Mouse (Mus musculus) kidney, postnatal 36 days (tissue): Measurements from ENCODE around the gene Lrrc2.

Experiments
- DNase-seq, 2 experiments: peaks; one replicate each; pipeline ENCODE4 v3.0.0; 2021 to 2022; ENCODE audit warnings: mixed read lengths in 2 of 2

Gene Lrrc2

GRCm38 (mm10) chr9:110948813-110949310 lies 2.5 kb upstream of the Lrrc2 start:
- no peak for DNase-seq

DNA sequence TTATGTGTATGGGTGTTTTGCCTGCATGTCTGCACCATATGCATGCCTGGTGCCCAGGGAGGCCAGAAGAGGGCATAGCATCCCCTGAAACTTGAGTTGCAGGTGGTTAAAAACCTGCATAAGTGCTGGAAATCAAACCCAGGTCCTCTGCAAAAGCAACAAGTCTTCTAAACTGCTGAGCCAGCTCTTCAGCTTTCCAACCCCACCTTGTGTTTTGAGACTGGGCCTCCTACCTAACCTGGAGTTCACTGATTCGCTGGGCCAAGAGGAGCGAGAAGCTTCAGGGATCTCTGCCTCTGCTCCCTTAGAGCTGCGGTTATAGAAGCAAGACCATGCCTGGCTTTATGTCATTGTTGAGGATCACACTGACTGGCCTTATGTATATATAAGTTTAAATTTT lies 1.2 kb upstream of the Lrrc2 start:
- no peak for DNase-seq

GRCm38 (mm10) chr9:110951866-110952265 lies 521 bp downstream of the Lrrc2 start:
- DNase-seq: no peak

GRCm38 (mm10) chr9:110952398-110952797 lies 1.1 kb downstream of the Lrrc2 start:
- no peak for DNase-seq

DNA sequence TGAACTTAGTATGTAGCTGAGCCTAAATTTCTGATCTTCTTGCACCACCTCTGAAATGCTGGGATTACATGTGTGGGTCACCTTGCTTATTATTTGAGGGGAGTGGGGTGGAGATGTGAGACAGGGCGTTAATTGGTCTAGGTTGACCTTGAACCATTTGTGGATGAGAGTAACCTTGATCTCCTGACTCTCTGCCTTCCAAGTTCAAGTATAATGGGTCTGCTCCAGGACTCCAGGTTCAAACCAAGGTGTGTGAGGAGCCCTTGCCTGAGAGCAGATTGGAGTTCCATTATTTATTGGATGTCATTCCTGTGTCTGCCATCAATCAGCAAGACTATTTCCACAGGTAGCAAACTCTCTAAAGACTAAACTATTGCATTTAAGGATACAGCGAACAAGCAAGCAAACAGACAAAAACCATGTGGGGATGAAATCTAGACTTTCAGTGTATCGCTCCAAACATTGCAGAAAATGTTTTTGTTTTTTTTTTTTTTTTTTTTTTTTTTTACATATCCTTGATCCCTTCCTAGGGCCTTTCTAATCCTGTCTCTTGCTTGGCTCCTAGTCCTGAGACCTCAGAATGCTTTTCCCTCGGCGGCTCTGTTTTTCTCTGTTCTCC lies 1.7 kb downstream of the Lrrc2 start:
- DNase-seq: no peak

DNA sequence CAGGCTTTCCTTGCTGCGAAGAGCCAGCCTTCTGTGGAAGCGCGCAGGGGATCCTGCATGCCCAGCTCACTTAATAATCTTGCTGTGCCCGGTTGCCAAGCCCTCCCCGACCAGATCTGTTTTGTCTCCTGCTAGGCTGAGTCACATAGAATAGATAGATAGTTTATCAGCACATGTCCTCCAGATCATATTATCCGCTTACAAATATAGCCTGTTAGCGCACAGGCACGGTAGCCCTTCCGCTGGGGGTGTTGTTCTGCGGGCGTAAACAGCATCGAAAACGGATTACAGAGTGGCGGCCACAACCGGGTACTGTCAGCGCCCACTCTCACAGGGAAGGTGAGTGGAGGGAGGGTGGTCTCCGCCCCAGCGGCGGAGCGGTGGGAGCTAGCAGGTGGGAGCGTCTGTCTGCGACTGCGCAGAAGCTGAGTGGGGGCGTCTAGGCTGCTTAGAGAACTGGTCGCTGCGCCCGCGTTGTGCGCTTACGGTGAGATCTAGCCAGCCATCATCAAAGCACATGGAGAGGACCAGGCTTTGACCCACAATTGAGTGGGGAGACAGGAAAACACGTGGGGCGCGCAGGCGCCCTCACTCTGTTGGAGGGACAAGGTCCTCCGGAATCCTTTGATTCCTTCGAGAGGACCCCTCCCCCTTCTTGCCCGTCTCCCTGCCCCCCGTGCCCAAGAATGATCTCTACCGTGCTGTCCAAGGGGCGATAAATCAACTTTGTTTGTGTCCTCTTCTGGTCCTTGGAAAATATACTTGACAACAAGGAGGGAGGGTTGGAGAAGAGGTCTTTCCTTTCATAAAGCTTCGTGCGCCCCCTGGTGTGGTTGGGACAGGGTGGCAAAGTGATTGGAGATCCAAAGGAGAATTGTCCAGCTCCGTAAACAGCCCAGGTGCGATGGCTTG lies 2.5 kb downstream of the Lrrc2 start:
- DNase-seq: peak; percentile 71 to 87

- DNase-seq: peak in 1 of 2 experiments; percentile 47
These were observed 3.5 kb downstream of the Lrrc2 start for GRCm38 (mm10) chr9:110954681-110955445.

DNA sequence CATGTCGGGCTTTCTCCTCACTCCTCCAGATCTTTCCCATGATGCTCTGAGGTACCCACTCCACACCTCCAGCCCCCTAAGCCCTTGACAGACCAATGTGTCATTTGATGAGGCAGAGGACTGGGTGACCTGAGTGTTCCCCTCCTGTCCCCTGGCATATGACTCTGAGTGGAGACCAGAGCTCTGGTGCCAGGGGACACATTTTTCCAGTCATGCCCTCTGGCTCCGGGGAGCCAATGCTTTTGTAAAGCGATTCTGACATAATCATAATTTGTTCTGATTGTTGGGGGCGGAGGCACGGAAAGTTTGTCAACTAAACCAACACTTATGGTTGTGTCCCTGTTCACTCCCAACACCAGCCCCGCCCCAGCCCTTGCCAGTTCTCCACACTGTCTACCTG lies 4.6 kb downstream of the Lrrc2 start:
- no peak for DNase-seq

- no peak for DNase-seq
These were observed 8.3 kb downstream of the Lrrc2 start for GRCm38 (mm10) chr9:110959669-110960068.

DNA sequence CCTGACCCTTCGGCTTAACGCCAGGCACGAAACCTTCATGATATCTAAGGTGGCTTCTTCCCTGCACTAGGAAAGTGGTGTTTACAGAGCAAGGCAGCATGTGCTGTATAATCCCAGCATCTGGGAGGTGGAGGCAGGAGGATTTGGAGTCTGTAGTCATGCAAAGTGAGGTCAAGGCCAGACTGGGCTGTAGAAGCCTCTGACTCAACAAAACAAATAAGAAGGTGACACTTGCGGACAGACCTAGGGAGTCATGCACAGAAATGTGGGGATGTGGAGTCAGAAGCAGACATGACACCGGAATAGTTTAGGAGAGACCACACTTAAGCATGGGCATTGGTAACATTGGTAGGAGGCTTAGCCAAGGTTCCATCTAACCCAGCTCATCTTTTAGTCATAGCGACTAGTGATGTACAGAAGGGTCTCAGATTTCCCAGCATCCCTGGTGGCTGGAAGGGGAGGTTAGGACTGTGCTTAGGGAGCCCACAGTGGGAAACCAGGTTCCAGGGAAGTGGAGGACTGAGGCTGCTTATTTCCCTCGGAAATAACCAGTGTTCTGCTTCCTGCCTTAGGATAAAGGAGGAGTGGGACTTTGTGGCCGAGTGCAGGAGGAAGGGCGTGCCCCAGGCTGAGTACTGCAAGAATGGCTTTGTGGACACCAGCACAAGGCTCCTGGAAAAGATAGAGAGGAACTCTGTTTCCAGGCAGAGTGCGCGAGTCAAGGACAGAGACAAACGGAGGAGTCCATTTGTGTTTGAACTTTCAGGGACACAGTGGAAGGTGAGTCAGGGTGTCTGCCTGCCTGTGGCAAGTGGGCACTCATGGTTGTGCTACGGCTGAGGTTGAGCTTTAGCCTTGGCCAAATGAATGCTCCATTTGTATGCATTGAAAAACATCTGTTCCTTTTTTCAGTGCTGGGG lies 9.1 kb downstream of the Lrrc2 start:
- no peak for DNase-seq

DNA sequence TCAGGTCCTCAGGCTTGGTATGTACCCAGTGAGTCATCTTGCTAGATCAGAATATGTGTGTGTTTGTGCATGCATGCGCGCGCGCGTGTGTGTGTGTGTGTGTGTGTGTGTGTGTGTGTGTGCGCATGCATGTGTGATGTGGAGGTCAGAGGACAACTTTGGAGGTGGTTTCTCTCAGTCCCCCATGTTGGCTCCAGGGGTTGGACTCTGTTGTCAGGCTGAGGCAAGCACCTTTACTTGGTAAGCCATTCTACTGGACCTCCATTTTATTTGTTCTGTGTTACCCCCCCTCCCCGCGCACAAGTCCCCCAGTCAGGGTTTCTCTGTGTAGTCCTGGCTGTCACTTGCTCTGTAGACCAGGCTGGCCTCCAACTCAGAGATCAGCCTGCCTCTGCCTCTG lies 10.0 kb downstream of the Lrrc2 start:
- DNase-seq: no peak

DNA sequence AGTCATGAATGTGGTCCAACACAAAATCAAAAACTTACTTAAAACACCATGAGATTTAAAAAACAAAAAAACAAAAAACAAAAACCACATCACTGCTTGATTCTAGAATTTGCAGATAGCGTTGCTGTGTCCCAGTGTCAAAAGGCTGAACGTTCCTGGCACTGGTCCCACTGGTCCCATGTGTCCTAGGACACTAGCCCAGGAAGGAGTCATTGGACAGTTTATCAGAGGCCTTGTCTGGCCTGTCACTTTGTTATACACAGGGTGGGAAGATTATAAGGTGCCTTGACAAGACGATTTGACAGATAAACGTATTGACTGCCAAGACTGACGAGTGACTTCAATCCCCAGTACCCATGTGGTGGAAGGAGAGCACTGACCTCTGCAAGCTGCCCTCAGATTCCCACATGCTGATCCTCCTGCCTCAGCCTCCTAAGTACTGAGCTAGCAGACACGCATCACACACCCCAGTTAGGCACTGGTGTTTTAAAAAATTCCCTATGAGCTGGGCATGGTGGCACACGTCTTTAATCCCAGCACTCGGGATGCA lies 12.3 kb downstream of the Lrrc2 start:
- DNase-seq: no peak

DNA sequence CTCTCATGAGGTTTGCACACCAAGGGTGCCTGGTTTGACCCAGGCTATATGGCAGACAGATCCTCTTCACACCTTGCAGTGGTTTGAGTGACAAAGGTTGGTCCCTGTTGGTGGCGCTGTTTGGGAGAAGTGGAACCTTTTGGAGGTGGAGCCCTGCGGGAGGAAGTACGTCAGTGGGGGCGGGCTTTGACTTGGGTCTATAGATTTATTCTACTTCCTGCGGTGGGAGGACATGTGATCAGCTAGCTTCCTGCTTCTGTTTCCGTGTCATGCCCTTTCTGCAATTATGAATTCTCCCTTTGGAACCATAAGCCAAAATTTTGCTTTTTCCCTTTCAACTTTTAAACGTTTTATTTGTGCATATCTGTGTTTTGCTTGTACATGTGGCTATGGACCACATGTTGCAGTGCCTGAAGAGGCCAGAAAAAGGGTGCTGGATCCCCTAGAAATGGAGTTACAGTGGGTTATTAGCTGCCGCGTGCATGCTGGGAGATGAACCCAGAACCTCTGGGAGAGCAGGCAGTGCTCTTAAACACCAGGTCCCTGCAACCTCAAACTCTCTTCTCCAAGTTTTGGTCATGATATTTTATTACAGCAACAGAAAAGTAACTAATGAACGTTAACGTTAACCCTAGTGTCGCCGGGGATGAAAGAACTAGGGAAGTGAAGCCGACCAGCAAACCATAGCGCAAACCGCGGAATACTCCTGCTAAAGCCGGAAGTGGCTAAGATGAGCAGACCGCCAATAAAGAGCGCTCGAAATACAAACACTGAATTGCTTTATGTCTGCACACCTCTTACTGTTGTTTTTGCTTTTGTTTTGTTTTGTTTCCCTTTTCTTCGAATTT lies 13.9 kb downstream of the Lrrc2 start:
- DNase-seq: no peak

DNA sequence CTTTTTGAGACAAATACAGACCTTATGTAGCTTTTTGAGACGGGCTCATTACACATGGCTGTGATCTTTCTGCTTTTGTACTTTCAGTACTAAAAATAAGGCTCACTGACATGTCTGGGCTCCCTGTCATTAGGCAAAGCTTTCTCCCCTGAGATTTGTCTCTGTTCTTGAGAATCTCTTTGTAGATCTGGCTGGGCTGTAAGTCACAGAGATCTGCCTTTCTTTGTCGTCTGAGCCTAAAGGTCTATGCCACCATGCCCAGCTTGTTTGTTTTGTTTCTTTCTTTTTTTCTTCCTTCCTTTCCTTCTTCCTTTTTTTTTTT lies 14.5 kb downstream of the Lrrc2 start:
- DNase-seq: no peak

- no peak for DNase-seq
These were observed 28.1 kb downstream of the Lrrc2 start for GRCm38 (mm10) chr9:110979411-110979810.

GRCm38 (mm10) chr9:110982351-110982750 lies 31.0 kb downstream of the Lrrc2 start:
- DNase-seq: no peak

- no peak for DNase-seq
These were observed 32.8 kb downstream of the Lrrc2 start for GRCm38 (mm10) chr9:110984096-110984495.

- no peak for DNase-seq
These were observed 34.2 kb downstream of the Lrrc2 start for GRCm38 (mm10) chr9:110985541-110985940.

DNA sequence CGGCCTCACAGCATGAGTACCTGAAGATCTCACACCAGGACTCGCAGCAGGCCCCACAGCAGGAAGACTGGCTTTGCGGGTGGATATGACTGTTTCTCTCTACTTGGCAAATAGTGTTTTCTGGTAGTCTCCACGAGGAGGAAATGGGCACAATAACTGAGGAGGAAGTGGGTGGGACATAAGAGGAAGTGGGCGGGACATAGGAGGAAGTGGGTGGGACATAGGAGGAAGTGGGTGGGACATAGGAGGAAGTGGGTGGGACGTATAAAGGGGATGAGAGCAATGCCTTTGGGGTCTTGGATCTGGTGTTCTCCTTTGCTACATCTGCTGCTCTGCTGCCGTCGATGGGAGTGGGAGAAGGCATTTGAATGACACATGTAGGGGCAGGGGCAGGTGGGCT lies 34.6 kb downstream of the Lrrc2 start:
- no peak for DNase-seq

DNA sequence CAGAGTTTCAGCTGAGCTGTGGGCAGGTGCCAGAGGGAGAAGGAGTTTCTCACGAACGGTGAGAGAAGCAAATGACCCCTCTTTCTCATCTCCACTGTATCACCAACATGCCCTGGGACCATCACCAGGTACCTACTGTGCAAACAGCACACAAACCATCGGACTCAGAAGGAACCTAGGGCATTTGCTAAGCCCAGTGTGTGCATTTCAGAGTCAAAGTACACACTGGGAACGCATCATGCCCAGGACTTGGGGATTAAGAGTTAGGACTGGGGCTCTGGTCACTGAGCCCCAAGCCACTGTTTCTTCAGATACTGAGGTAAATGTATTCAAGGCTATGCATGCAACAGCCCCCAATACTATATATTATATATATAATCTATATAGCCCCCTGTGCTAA lies 36.0 kb downstream of the Lrrc2 start:
- DNase-seq: no peak

DNA sequence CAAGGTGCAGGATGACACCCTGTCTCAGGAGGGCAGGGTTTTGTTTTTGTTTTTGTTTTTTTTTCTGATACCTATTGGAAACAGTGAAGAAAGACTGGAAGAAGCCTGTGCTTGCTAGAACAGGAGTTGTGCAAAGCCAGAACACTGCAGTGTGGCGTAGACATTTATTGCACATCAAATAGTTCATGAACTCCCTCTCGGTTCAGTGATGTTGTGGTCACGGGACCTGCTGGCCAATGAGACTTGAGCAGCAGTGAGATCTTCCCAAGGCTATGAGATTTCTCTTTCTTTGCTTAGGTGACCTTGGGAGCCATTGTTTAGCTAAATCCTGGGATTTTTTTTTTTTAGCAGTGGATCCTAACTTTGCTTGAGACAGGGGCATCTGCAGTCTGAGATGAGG lies 36.7 kb downstream of the Lrrc2 start:
- DNase-seq: no peak
